Mouse (Mus musculus) effector memory CD4-positive, alpha-beta T cell, adult 7 months (primary cell): ENCODE data around the gene Dusp8. TPM values are rescaled to one million over a fixed set of nuclear protein-coding genes. Genes with fewer than 3 reads are reported as not detected.

Experiments used
- polyA plus RNA-seq: library from polyadenylated mRNA; unstranded; fragments of 100-300 nt; shearing (Covaris generic); gene quantifications from one replicate; pipeline ENCODE4 v1.2.1, GENCODE M21; 2017

Gene Dusp8
- polyA plus RNA-seq = 32.7 TPM

DNA sequence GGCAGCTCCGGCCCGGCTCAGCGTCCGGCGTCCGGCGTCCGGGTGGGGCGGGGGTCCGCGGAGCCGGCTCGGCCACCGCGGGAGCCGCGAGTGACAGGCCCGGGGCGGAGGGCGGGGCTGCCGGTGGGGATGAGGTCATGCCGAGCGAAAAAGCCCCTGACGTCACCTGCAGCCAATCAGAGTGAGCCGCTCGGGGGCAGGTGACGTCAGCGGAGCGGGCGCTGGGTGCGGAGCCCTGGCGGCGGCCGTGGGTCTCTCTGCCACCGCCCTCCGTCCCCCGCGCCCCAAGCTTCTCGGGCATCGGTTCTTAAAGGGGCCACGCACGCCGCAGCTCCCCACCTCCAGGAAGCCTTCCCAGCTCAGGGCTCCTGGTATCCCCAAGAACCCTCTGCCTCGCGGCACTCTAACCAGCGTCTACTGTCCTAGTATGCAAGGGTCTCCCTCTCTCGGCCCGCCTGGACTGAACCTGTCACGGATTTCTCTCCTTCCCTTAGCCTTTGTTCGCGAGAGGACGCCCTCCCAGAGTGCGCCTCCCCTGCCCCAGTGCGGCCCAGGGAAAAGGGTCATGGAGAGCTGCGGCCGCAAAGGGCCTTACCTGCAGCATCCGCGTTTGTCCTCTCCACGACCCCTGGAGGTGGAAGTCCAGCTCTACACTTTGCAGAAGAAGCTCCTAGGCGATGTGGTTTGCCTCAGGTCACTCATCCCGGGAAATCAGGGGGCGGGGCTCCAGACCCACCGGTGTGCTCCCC lies at the start of gene Dusp8:
Dusp8 (minus strand) TSS at position 661 of the 749 bp plus-strand sequence.

DNA sequence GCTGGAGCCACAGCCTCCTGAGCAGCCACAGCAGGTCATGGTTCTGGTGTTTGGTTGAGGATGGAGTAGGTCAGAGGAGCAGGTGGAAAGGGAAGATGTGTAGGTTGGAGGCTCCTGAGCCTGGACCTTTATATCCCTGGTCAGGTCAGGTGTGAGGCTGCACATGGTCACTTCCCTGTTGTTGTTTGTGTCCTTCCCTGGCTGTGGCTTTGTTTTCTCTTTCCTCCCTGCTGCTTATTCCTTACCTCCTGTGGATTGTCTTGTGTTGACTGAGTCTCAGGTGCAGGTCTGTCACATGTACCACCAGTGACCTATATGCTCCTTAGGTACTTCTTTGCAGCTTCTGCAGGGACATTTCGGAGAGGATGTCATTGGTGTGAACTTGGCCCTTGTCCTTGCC lies 48.9 kb upstream of the Dusp8 start, which contains the start of gene Gm45337:
Gm45337 (minus strand) TSS at position 101 of the 400 bp plus-strand sequence.

GRCm38 (mm10) chr7:142135934-142136333 lies 40.3 kb upstream of the Dusp8 start, which contains the start of gene Gm39115:
Gm39115 (minus strand) TSS chr7:142136034.

DNA sequence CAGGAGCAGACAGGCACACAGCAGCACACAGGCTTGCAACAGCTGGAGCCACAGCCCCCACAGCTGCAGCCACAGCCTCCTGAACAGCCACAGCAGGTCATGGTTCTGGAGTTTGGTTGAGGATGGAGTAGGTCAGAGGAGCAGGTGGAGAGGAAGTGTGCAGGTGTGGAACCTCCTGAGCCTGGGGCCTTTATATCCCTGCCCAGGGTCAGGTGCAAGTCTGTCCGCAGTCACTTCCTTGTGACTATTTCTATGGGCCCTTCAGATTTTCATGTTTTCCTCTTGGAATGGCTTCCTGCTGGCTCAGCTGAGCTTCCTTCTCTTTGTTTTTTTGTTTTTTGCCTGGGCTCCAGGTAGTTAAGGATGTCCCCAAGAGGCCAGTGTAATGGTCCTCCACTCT lies 25.0 kb upstream of the Dusp8 start, which contains the start of gene Gm45618:
Gm45618 (minus strand) TSS at position 101 of the 400 bp plus-strand sequence.

DNA sequence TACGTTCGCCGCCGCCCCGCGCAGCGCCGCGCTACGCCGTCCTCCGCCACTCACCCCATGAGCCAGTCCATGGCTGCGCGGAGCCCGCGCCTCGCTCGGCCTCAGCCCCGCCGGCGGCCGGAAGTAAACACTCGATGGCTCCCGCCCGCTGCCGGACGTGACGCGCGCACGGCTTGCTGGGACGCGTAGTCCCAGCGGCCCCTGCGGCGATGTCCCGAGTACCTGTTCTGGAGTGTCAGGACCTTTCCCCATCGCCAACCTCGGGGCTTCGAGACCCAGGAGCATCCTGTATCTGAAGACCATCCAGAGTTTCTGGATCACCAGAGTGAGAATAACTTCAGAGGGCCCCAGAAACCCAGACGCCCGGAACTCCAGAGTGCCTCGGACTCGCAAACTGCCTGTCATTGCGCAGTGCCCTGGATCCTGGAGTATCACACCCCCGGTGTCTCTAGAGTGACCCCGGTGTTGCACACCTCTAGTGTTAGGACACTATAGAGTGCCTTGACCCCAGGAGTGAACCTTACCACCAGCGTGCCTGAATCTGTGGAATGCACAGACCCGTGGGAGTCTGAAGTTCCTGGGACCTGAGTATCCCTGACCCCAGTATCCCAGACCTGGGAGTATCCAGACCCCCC lies 34.6 kb downstream of the Dusp8 start, which contains the start of gene Mob2:
Mob2 (minus strand) TSS at position 135 of the 635 bp plus-strand sequence.

Other genes starting within 250 kb of the Dusp8 start
- 79.1 TPM for gene Tollip, start 177.3 kb downstream of the Dusp8 start, polyA plus RNA-seq
- 0.39 TPM for gene Brsk2, start 146.1 kb downstream of the Dusp8 start, polyA plus RNA-seq
- 132 TPM for gene Mob2, start 34.8 kb downstream of the Dusp8 start, polyA plus RNA-seq
- 1.2 TPM for gene Gm45618, start 24.9 kb upstream of the Dusp8 start, polyA plus RNA-seq
- not detected for gene Gm39115, start 40.2 kb upstream of the Dusp8 start, polyA plus RNA-seq
- not detected for gene Gm45337, start 48.8 kb upstream of the Dusp8 start, polyA plus RNA-seq
- not detected for gene Gm29735, start 61.3 kb upstream of the Dusp8 start, polyA plus RNA-seq
- not detected for gene Gm4553, start 69.9 kb upstream of the Dusp8 start, polyA plus RNA-seq
- not detected for gene Krtap5-2, start 80.2 kb upstream of the Dusp8 start, polyA plus RNA-seq
- gene Gm10153, start 94.5 kb upstream of the Dusp8 start, polyA plus RNA-seq = not detected
- gene Krtap5-3, start 105.5 kb upstream of the Dusp8 start, polyA plus RNA-seq = not detected
- gene Gm7579, start 116.0 kb upstream of the Dusp8 start, polyA plus RNA-seq = not detected
- not detected for gene Krtap5-5, start 134.1 kb upstream of the Dusp8 start, polyA plus RNA-seq
- not detected for gene Gm40460, start 145.2 kb upstream of the Dusp8 start, polyA plus RNA-seq
- not detected for gene Gm2431, start 162.5 kb upstream of the Dusp8 start, polyA plus RNA-seq
- gene Gm4559, start 178.5 kb upstream of the Dusp8 start, polyA plus RNA-seq = not detected
- gene Krtap5-1, start 201.3 kb upstream of the Dusp8 start, polyA plus RNA-seq = not detected
- not detected for gene Krtap5-4, start 207.7 kb upstream of the Dusp8 start, polyA plus RNA-seq